Mouse (Mus musculus) gastrocnemius, postnatal 14 days (tissue): ENCODE results near the gene Olfr1404. TPM values are rescaled to one million over a fixed set of nuclear protein-coding genes. Genes with fewer than 3 reads are reported as not detected.
"Not testable (repeated sequence)": the region's sequence is repeated elsewhere in the genome, so short reads cannot be mapped to it uniquely, and the experiment has no call there.

Source experiments
- DNase-seq: peaks from one replicate; pipeline ENCODE4 v3.0.0; 2021; ENCODE audit warnings: mixed read lengths
- intact Hi-C: fragments of 180-260 bp; cut with DNase I; formaldehyde crosslinking; loops from one replicate; pipeline ENCODE4 v1.15.1; 2025; ENCODE audit warnings: low total_unique reads
- long read RNA-seq, 2 experiments: library from polyadenylated mRNA; stranded (forward); transcript quantifications; one replicate each; pipeline ENCODE4 v2.0.0; 2021
- total RNA-seq, 2 experiments: library from RNA; stranded (reverse); gene quantifications; 2 replicates each; pipeline ENCODE4 v1.2.3; 2021

The Olfr1404 gene
- total RNA-seq: not detected
- long read RNA-seq, experiment 1: 0 reads
- long read RNA-seq, experiment 2: 0 reads

DNA sequence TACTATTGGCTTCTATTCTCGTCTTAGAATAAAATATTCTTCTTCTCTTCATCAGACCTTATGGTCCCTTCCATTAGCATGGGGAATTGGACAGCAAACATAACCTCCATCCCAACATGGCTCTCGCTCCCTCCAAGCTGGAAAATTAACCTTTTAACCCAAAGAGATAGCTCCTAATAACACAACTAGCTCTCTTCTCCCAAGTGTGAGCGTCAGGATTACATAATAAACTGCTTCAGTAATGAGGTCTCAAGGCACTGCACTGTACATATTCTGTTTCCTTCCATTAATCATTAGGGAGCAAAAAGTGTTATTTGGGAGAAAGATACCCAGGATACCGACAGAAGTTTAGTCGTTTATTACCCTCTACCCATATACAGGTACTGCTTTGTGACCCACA lies at the start of gene Olfr1404:
Gene Olfr1404 (plus strand): TSS at position 301 of the 400 bp plus-strand sequence.
- DNase-seq: no peak
- intact Hi-C loops: no loop called here

DNA sequence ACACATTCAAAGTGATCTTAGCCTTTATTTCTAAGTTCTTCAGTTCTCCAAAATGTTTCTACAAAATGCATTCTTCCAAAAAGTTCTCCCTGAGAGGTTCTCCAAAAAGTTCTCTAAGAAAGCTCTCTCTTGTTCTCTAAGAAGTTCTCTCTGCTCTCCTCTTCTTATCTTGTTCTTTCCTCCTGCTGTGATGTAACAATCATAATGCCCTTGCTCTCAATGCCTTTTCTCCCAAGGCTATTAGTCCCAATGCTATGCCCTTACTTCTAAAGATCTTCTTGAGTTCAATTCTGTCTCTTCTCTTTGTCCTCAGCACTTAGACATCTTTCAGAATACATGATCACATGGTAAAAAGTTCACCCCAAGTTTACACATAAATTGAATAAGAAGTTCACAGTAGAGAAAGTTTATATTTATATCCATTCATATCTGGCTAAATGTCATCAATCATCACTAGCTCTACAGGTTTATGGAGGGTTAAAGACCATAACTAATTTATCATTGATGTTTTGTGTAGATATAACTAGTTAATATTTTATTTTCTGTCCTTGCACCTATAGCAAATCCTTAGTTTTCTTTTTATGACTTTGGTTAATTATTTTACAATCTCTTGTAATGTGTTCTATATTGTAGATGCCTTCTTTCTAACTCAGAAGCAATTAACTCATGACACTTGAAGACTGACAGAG lies 37.9 kb upstream of the Olfr1404 start:
- no peak for DNase-seq
- intact Hi-C loops: no loop called here

DNA sequence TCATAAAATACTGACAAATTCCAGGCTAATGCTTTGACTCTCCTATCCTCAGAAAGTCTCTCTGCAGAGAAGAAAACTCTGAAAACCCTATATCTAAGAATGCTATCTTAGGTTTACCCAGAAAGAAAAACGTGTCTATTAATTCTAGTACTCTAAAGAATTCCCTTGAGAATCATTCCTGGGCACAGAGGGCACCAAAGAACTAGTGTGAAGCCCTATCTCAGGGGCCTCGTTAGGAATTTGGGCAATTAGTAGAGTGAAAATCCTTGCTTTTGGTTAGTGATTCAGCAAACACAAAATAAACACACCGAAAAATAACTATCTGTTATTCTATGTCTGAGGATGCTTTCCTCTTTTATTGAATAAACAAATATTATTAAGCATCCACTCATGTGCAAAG lies 21.7 kb upstream of the Olfr1404 start, which contains the start of gene Olfr1406:
Gene Olfr1406 (minus strand): TSS at position 101 of the 400 bp plus-strand sequence.
- no peak for DNase-seq
- intact Hi-C loops: no loop called here

DNA sequence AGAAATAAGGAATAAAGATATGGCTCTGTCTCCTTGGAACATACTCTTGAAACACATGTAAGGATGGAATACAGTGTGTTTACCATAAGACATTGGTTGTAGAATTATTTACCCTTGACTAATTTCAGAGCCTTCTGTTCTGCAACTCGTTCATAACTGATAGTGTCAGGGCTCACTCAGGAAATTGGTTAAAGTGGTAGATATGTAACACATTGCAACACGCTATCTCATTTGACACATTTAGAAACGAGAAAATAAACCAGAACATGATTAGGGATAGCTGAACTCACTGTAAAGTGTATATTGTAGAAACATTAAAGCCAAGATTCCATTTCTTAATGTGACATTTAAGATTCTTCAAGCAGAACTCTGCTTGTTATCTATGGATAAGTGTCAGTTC lies 20.1 kb upstream of the Olfr1404 start:
- DNase-seq: no peak
- intact Hi-C loops: no loop called here

DNA sequence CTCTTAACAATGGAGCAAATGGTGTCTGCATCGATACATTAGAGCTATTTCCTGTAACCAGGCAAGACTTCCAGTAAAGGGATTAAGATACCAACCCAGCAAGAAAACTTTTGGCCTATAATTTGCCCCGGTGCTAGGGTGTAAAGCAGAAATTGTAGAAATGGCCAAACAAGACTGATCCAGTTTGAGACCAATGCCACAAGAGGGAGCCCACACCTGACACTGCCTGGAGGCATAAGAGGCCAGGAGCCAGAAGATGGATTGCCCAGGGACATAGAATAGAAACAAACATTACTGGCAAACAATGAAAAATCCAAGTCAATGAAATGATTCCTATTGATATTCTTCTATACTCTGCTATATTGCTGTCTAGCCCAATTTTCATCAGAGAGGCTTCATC lies 15.8 kb upstream of the Olfr1404 start:
- DNase-seq: no peak
- intact Hi-C loops: no loop called here

- DNase-seq: no peak
- intact Hi-C loops: no loop called here
Observed at GRCm38 (mm10) chr1:173197508-173197907, 14.7 kb upstream of the Olfr1404 start, which contains the start of gene Olfr218. TSS of gene Olfr218 (plus strand) at chr1:173197808.

GRCm38 (mm10) chr1:173216481-173216880 lies 4.3 kb downstream of the Olfr1404 start:
- intact Hi-C loops: no loop called here
- no peak for DNase-seq

GRCm38 (mm10) chr1:173227081-173227480 lies 14.9 kb downstream of the Olfr1404 start, which contains the start of gene Fcer1a:
TSS of gene Fcer1a (minus strand) at chr1:173227214.
- DNase-seq: no peak

GRCm38 (mm10) chr1:173237004-173237403 lies 24.8 kb downstream of the Olfr1404 start:
- DNase-seq, intact Hi-C loops: not testable (repeated sequence)

More at GRCm38 (mm10) chr1:173227081-173227480, 14.9 kb downstream of the Olfr1404 start, which contains the start of gene Fcer1a:
- intact Hi-C loops: no loop called here

DNA sequence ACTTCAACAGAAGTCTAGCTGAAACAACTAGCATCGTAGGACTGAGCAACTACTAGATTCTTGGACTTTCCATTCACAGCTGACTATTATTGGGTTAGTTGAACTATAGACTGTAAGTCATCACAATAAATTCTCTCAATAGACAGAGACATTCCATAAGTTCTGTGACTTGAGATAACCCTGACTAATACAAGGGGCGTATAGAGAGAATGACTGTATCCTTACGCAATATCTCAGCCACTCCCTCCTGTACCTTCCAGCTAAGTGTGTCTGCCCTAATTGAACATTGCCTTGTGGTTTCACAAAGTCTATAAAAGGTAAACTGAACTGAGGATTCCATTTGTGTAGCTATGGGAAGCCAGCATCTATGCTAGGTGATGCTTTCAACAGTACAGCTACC lies 37.7 kb downstream of the Olfr1404 start:
- DNase-seq: no peak
- intact Hi-C loops: no loop called here

DNA sequence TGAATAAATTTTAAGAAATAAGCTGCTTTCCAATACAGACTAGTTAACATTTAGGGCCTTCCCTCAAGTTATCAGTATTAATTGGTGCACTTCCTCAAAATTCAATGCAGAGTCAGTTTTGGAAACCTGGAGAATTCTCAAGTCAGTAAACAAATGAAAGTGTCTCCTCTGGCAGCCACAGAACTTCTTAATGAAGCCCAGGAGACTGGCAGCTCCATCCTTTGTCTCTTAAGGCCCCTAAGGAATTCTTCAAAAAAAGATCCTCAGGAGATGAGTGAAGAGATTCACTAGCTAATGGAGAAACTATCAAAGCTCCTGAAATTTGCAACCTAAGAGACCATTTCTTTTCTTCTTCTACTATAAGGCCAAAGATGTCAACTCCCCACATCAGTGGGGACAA lies 53.5 kb downstream of the Olfr1404 start, which contains the start of gene Olfr418:
Gene Olfr418 (plus strand): TSS at position 301 of the 400 bp plus-strand sequence.
- no peak for DNase-seq
- intact Hi-C loops: no loop called here

Other genes with a start within 250 kb of the Olfr1404 start
- not detected for gene Olfr1408, start 75.0 kb upstream of the Olfr1404 start, total RNA-seq
- not detected for gene Olfr1406, start 21.8 kb upstream of the Olfr1404 start, total RNA-seq
- gene Olfr218, start 14.6 kb upstream of the Olfr1404 start, total RNA-seq: not detected
- not detected for gene Fcer1a, start 14.8 kb downstream of the Olfr1404 start, total RNA-seq
- not detected for gene Olfr418, start 53.6 kb downstream of the Olfr1404 start, total RNA-seq
- gene Mptx2, start 65.4 kb downstream of the Olfr1404 start, total RNA-seq: not detected
- gene Ackr1, start 121.4 kb downstream of the Olfr1404 start, total RNA-seq: 1 to 10 TPM; 5.1 to 7.9 TPM
- under 1 TPM; 0.35 to 0.69 TPM for gene Aim2, start 138.5 kb downstream of the Olfr1404 start, total RNA-seq
- 10 to 100 TPM; 15.4 to 21.4 TPM for gene Cadm3, start 155.3 kb downstream of the Olfr1404 start, total RNA-seq